Mouse (Mus musculus): ENCODE measurements around the gene Srl.

GRCm38 (mm10) chr16:4559715-4560144, 18.1 kb upstream of the Srl start, which contains the start of gene Tfap4:
- TF ChIP-seq EP300 (IDR thresholded peaks at IDR 0.05) (peak; percentile 48), CTCF (IDR thresholded peaks at IDR 0.05) (peak; percentile 66)
